Mouse (Mus musculus): ENCODE measurements around the gene Tyw5. TPM values are rescaled to one million over a fixed set of nuclear protein-coding genes. Genes with fewer than 3 reads are reported as not detected.

Tyw5 gene
- total RNA-seq (2021), result 1 to 10 TPM; 3.8 to 5.1 TPM
- long read RNA-seq, experiment 1, partial matches to known transcripts, result 1 of 2 reads
- long read RNA-seq, experiment 1, other reads (novel, unspliced or antisense), result 1 of 2 reads
- long read RNA-seq, experiment 2, partial matches to known transcripts, result 0 of 1 reads
- long read RNA-seq, experiment 2, other reads (novel, unspliced or antisense), result 0 of 1 reads

DNA sequence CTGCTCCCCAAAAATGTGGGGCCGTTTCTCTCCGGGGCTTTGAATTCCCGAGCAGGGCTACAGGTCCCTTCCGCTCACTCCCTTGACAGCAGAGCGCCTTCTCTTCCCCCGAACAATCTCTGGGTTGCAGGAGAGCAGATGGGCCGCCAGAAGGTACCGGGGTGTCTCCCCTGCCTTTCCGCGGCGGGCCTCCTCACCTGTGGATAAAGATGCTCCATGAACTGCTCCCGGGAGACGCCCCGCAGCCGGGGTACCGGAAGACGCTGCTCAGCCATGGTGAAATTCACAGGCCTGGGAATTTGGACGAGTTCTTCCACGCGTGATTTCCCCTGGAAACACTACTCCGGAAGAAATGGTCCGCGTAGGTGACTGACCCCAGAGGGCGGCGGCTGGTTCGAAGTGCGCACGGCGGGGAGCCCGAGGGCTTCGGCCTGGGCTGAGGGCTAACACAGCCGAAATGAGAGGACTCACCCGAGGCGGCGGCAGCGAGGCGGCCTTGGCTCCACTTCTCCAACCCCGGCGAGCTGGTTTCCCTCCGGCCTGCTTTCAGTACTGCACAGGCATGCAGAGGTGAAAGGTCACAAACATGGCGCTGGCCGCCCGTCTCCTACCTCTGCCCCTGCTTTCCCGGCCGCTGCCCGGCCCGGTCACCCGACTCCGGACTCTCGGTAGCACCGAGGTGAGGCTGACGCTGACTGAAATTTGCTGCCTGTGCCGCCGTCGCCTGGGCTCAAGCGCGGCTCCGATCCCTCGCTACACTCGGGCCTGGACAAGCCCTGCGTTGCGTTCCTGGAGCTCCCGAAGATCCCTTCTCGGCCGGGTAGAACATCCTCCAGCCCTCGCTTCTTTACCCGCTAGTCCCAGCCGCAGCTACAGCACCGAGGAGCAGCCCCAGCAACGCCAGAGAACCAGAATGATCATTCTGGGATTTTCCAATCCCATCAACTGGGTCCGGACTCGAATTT lies at the start of gene Tyw5, which contains the start of gene Maip1:
TSS of gene Tyw5 (minus strand) at position 915 of the 965 bp plus-strand sequence.
TSS of gene Maip1 (plus strand) at position 142 of the 965 bp plus-strand sequence.
- DNase-seq, result peak; percentile 86
- Histone ChIP-seq H3K27ac (peak within 1 kb of the TSS; percentile 98), H3K4me3 (peak within 1 kb of the TSS; percentile 86)
- TF ChIP-seq CTCF (IDR thresholded peaks at IDR 0.05), result no peak
- intact Hi-C loops (cut with DNase I), result no loop called here

DNA sequence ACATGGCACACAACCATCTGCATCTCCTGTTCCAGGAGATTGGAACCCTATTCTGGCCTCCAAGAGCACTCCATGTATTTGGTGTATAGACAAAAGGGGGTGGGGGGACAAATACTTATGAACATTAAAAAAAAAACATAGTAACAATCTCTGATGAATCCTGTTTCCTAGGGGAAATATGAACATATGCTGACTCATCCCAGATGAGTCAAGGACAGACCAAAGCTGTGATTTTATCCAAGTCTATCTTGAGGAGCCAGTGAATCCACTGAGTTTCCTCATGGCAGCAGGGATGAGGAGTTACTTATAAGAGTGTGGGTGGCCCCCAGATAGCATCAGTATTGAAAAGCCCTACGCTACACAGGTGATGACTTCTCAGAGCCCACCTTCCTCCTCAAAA lies 43.3 kb upstream of the Tyw5 start:
- TF ChIP-seq CTCF (IDR thresholded peaks at IDR 0.05), result no peak
- no peak for DNase-seq
- no peak overlapping the region for H3K4me3 ChIP-seq
- H3K27ac ChIP-seq, result no peak overlapping the region
- intact Hi-C loops (cut with DNase I), result no loop called here

DNA sequence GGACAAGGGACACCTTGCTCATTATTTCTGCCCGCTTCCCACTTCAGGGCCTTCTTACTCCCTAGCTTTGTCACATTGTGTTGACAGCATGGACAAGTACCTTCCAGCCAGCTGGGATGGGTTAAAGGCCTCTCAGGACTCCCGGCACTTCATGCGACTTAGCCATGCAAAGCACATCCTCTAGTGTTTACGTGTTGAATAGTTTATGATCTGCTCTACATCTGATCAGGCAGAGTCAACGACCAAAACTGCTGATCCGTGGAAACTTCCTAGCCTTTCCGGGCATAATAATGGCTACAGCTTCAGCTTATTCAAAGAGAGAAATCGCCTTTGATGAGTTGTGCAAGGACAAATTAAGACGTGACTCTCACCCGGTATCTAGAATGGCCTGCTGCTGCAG lies 38.8 kb upstream of the Tyw5 start:
- intact Hi-C loops (cut with DNase I), result no loop called here
- no peak for TF ChIP-seq CTCF (IDR thresholded peaks at IDR 0.05)
- Histone ChIP-seq H3K4me3 (no peak overlapping the region), H3K27ac (no peak overlapping the region)
- DNase-seq, result no peak

DNA sequence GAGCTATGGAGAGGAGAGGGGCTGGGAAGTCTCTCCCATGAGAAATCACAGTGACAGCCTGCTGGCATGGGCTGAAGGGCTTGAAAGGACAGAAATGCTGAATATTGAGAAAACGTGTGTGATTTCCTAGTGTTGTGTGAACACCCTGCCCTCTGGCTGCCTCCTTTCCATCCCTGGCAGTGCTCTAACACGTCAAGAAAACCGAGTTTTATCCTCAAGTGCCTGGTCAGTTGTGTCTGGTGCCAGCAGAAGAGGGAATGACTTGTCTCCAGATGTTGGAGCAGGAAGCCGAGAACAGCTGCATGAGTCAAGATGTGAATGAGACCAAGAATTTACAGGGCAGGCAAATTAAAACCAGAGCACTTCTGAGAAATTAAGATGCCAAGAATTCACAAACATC lies 33.9 kb upstream of the Tyw5 start:
- TF ChIP-seq CTCF (IDR thresholded peaks at IDR 0.05), result no peak
- intact Hi-C loops (cut with DNase I), result no loop called here

GRCm38 (mm10) chr1:57439026-57439425 lies 32.1 kb upstream of the Tyw5 start:
- H3K27ac ChIP-seq, result peak overlapping the region; percentile 58; the same call in 1 of the 2 replicates
- TF ChIP-seq CTCF (IDR thresholded peaks at IDR 0.05), result no peak

More for the DNA sequence above, 33.9 kb upstream of the Tyw5 start:
- H3K27ac ChIP-seq, result peak overlapping the region; percentile 46; the same call in 1 of the 2 replicates
- DNase-seq, result peak; percentile 36
- no peak overlapping the region for H3K4me3 ChIP-seq

DNA sequence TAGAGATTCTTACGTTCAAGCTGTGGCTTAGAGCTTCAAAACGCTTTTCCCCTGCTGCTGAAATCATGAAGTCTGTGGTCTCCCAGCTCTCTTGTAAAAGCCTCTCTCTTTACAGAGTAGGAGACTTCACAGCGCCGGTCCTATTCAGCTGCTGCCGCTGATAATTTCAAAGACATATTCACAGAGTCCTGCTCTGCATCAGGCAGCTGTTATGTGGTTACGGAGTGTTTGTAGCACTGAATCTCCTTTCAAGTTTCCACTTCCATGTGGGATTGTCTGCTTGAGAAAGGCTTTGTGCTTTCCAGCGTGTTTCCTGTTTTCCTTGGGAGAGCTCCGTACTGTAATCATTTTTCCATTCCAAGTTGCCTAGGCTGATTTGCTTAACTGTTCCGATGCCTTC lies 30.1 kb upstream of the Tyw5 start:
- intact Hi-C loops (cut with DNase I), result loop anchor here (5.0 kb wide), 1 partner anchor 335 kb away; the partner anchor contains the start of gene Spats2l
- no peak for TF ChIP-seq CTCF (IDR thresholded peaks at IDR 0.05)
- peak overlapping the region; percentile 83 for H3K27ac ChIP-seq
- peak; percentile 31 for DNase-seq
- peak overlapping the region; percentile 73 for H3K4me3 ChIP-seq

More at GRCm38 (mm10) chr1:57439026-57439425, 32.1 kb upstream of the Tyw5 start:
- intact Hi-C loops (cut with DNase I), result loop anchor here (5.0 kb wide), 1 partner anchor 333 kb away; the partner anchor contains the start of gene Spats2l
- peak; percentile 42 for DNase-seq
- H3K4me3 ChIP-seq, result no peak overlapping the region

- peak overlapping the region; percentile 83 for H3K27ac ChIP-seq
- DNase-seq, result peak; percentile 76
- no peak for TF ChIP-seq CTCF (IDR thresholded peaks at IDR 0.05)
- H3K4me3 ChIP-seq, result peak overlapping the region; percentile 73
- intact Hi-C loops (cut with DNase I), result loop anchor here (5.0 kb wide), 1 partner anchor 336 kb away; the partner anchor contains the start of gene Spats2l
Measured at GRCm38 (mm10) chr1:57436408-57436807, 29.5 kb upstream of the Tyw5 start.

- no peak overlapping the region for H3K4me3 ChIP-seq
- H3K27ac ChIP-seq, result peak overlapping the region; percentile 65; the same call in 1 of the 2 replicates
- DNase-seq, result no peak
- TF ChIP-seq CTCF (IDR thresholded peaks at IDR 0.05), result no peak
- intact Hi-C loops (cut with DNase I), result no loop called here
Measured at GRCm38 (mm10) chr1:57433141-57433540, 26.2 kb upstream of the Tyw5 start.

- Histone ChIP-seq H3K27ac (peak overlapping the region; percentile 74), H3K4me3 (peak overlapping the region; percentile 58)
- intact Hi-C loops (cut with DNase I), result loop anchor here (2.0 to 5.0 kb wide), 4 partner anchors 519 to 867 kb away; no protein-coding TSS in a partner anchor
- no peak for TF ChIP-seq CTCF (IDR thresholded peaks at IDR 0.05)
- peak; percentile 34 for DNase-seq
Measured at GRCm38 (mm10) chr1:57429786-57430483, 23.0 kb upstream of the Tyw5 start.

DNA sequence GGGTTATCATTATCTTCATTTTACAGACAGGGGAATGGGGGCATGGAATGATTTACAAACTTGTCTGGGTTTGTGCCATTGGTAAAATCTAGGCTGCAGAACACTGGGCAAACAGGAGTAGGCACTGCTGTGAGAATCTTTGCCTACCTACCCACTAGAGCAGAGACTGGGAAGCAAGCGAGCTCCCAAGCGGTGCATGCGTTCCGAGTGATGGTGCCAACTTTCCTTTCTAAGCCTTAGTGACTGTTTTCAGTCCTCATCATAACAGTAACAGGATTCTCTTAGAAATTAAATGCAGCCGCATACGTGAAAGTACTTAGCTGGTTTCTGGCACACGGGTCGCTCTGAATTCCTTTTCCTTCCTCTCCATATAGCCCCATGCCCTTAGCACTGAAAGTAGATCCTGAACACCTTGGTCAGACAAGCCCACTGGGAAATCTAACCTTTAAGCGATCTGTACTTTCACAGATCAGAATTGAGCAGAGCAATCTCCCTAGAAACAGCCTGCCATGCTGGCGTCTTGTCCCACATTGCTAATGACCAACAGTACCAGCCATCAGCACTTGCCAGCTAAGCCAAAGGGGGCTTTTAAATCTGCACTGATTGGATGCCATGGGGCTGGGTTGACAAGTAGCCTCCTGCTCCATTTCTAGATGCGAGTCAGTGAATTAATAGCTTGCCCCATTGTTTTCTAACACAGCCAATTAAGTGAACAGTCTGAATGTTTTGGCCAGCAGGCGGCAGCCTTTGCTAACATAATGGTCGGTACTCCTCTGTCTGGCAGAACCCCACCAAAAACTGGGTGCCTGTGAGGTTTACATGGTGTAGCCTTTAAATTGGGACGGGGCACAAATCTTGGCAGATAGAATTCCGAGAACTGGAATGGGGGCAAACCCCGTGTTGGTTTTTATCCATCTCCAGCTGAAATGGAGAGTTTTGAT lies 21.7 kb upstream of the Tyw5 start:
- peak; percentile 90 for DNase-seq
- H3K4me3 ChIP-seq, result peak overlapping the region; percentile 65
- intact Hi-C loops (cut with DNase I), result loop anchor here (2.0 to 5.0 kb wide), 4 partner anchors 520 to 869 kb away; no protein-coding TSS in a partner anchor
- H3K27ac ChIP-seq, result peak overlapping the region; percentile 44; the same call in 1 of the 2 replicates
- peak; percentile 82 for TF ChIP-seq CTCF (IDR thresholded peaks at IDR 0.05)

- no peak overlapping the region for H3K4me3 ChIP-seq
- TF ChIP-seq CTCF (IDR thresholded peaks at IDR 0.05), result peak; percentile 53
- no peak for DNase-seq
- H3K27ac ChIP-seq, result no peak overlapping the region
- intact Hi-C loops (cut with DNase I), result no loop called here
Measured at GRCm38 (mm10) chr1:57423696-57424095, 16.8 kb upstream of the Tyw5 start.
